Mouse (Mus musculus): ENCODE measurements around the gene Barhl2.
A peak's percentile ranks its signal among the peaks of the same experiment; 100 is the strongest.

Barhl2 gene

GRCm38 (mm10) chr5:106457986-106458476 lies at the start of gene Barhl2:
Gene Barhl2, minus strand, starts transcription at chr5:106458166.
- peak; percentile 14 for DNase-seq (ENCODE audit: low spot score)

- DNase-seq (ENCODE audit: low spot score): no peak
These were observed 48.1 kb upstream of the Barhl2 start for GRCm38 (mm10) chr5:106506061-106506460.

GRCm38 (mm10) chr5:106502684-106503545 lies 44.9 kb upstream of the Barhl2 start:
- DNase-seq (ENCODE audit: low spot score): no peak

- DNase-seq (ENCODE audit: low spot score): no peak
These were observed 44.3 kb upstream of the Barhl2 start for GRCm38 (mm10) chr5:106502271-106502670.

- DNase-seq (ENCODE audit: low spot score): no peak
These were observed 33.8 kb upstream of the Barhl2 start for GRCm38 (mm10) chr5:106491771-106492170.

GRCm38 (mm10) chr5:106472105-106472500 lies 14.1 kb upstream of the Barhl2 start:
- DNase-seq (ENCODE audit: low spot score): no peak

GRCm38 (mm10) chr5:106471235-106472104 lies 13.5 kb upstream of the Barhl2 start:
- DNase-seq (ENCODE audit: low spot score): no peak

- peak; percentile 27 for DNase-seq (ENCODE audit: low spot score)
These were observed 7.3 kb upstream of the Barhl2 start for GRCm38 (mm10) chr5:106465129-106465790.

- DNase-seq (ENCODE audit: low spot score): no peak
These were observed 6.6 kb upstream of the Barhl2 start for GRCm38 (mm10) chr5:106464336-106465128.

- DNase-seq (ENCODE audit: low spot score): peak; percentile 19
These were observed 5.8 kb upstream of the Barhl2 start for GRCm38 (mm10) chr5:106463661-106464191.

GRCm38 (mm10) chr5:106461913-106462312 lies 3.9 kb upstream of the Barhl2 start:
- no peak for DNase-seq (ENCODE audit: low spot score)

- no peak for DNase-seq (ENCODE audit: low spot score)
These were observed 3.5 kb upstream of the Barhl2 start for GRCm38 (mm10) chr5:106461431-106461830.

GRCm38 (mm10) chr5:106460535-106460934 lies 2.6 kb upstream of the Barhl2 start:
- DNase-seq (ENCODE audit: low spot score): no peak

GRCm38 (mm10) chr5:106460001-106460511 lies 2.1 kb upstream of the Barhl2 start:
- DNase-seq (ENCODE audit: low spot score): no peak

GRCm38 (mm10) chr5:106459120-106459641 lies 1.2 kb upstream of the Barhl2 start:
- DNase-seq (ENCODE audit: low spot score): peak; percentile 17

GRCm38 (mm10) chr5:106458477-106459119 lies 632 bp upstream of the Barhl2 start:
- peak; percentile 33 for DNase-seq (ENCODE audit: low spot score)

- peak; percentile 10 for DNase-seq (ENCODE audit: low spot score)
These were observed 648 bp downstream of the Barhl2 start for GRCm38 (mm10) chr5:106457111-106457925.

GRCm38 (mm10) chr5:106455984-106456383 lies 2.0 kb downstream of the Barhl2 start:
- DNase-seq (ENCODE audit: low spot score): no peak

Data from testis, postnatal 14 days (tissue).